Mouse (Mus musculus): ENCODE results near the gene 1700030K09Rik.

GRCm38 (mm10) chr8:72443994-72444350 lies 292 bp downstream of the 1700030K09Rik start:
- TF ChIP-seq CTCF (conservative IDR thresholded peaks at IDR 0.05; ENCODE audit: insufficient read depth, insufficient read length, low read depth, low read length) (no peak), POLR2A (IDR thresholded peaks at IDR 0.05; ENCODE audit: low read depth, low read length) (no peak)
